Mouse (Mus musculus) CH12.LX (cell line): Measurements from ENCODE around the gene Mpv17l2.

ENCODE experiments used
- CHD2 ChIP-seq: IDR thresholded peaks from 2 replicates; pipeline ENCODE4 v1.6.1; 2011; ENCODE audit warnings: low read length, improper control_type of control experiment
- CTCF ChIP-seq, 2 experiments: IDR thresholded peaks in 1 of 2; conservative IDR thresholded peaks in 1 of 2; 2 replicates each; pipeline ENCODE4 v1.5.1; 2011 to 2012; ENCODE audit warnings: low read depth in 2 of 2, low read length in 2 of 2, improper control_type of control experiment in 1 of 2, inconsistent platforms in 1 of 2, mild to moderate bottlenecking in 1 of 2, moderate library complexity in 1 of 2
- E2F4 ChIP-seq: IDR thresholded peaks from 2 replicates; pipeline ENCODE4 v1.6.1; 2011; ENCODE audit warnings: low read depth, low read length, improper control_type of control experiment; ENCODE audit not compliant: insufficient replicate concordance
- EP300 ChIP-seq: IDR thresholded peaks from 2 replicates; pipeline ENCODE4 v1.6.1; 2011; ENCODE audit warnings: low read length, improper control_type of control experiment
- KAT2A ChIP-seq: IDR thresholded peaks from 2 replicates; pipeline ENCODE4 v1.6.1; 2012; ENCODE audit warnings: low read length, improper control_type of control experiment, inconsistent platforms; ENCODE audit not compliant: insufficient replicate concordance
- MAFK ChIP-seq: IDR thresholded peaks from 2 replicates; pipeline ENCODE4 v1.6.1; 2011; ENCODE audit warnings: low read length, improper control_type of control experiment; ENCODE audit not compliant: insufficient replicate concordance
- MAZ ChIP-seq: IDR thresholded peaks from 2 replicates; pipeline ENCODE4 v1.6.1; 2012; ENCODE audit warnings: low read depth, mild to moderate bottlenecking, inconsistent platforms, low read length, improper control_type of control experiment, moderate library complexity
- POLR2A ChIP-seq: IDR thresholded peaks from 2 replicates; pipeline ENCODE4 v1.6.1; 2011; ENCODE audit warnings: low read depth, mild to moderate bottlenecking, improper control_type of control experiment, low read length
- TBP ChIP-seq: conservative IDR thresholded peaks from 2 replicates; pipeline ENCODE4 v1.6.1; 2011; ENCODE audit warnings: low read depth, low read length, improper control_type of control experiment
- TCF12 ChIP-seq: IDR thresholded peaks from 2 replicates; pipeline ENCODE4 v1.6.1; 2014; ENCODE audit warnings: low read depth, mild to moderate bottlenecking, inconsistent platforms, low read length, improper control_type of control experiment
- UBTF ChIP-seq: IDR thresholded peaks from 2 replicates; pipeline ENCODE4 v1.6.1; 2012; ENCODE audit warnings: low read depth, mild to moderate bottlenecking, inconsistent platforms, low read length, improper control_type of control experiment, moderate library complexity
- USF1 ChIP-seq: IDR thresholded peaks from 2 replicates; pipeline ENCODE4 v1.6.1; 2014; ENCODE audit warnings: low read depth, mild to moderate bottlenecking, inconsistent platforms, low read length, improper control_type of control experiment
- ZC3H11A ChIP-seq: IDR thresholded peaks from 2 replicates; pipeline ENCODE4 v1.6.1; 2012; ENCODE audit warnings: low read depth, mild to moderate bottlenecking, inconsistent platforms, low read length, improper control_type of control experiment

DNA sequence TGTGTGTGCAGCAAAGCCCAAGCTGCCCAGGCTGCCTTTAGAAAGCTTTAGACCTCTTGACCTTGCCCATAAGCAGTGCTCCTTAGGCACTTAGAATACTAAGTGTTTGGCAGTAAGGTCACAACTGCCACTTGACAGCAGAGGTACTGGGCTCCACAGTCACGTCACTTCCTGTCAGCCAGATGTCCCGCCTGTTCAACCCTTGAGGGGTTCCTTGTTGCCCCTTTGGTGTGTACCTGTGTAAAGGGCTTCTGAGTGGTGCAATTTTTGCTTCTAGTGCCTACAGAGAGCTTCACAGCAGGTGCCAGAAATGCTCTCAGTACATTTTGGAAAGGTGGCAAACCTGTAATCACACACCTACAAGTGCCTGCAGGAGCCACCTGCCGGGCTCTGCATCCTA lies 22.5 kb downstream of the Mpv17l2 start:
- no peak for TF ChIP-seq POLR2A
- no peak for TF ChIP-seq CTCF (conservative IDR thresholded peaks at IDR 0.05 in 1 of 2, IDR thresholded peaks at IDR 0.05 in 1 of 2; ENCODE audit: low read depth in 2 of 2, low read length in 2 of 2)
- TF ChIP-seq MAZ: no peak
- no peak for TF ChIP-seq EP300
- no peak for TF ChIP-seq USF1
- no peak for TF ChIP-seq MAFK
- TF ChIP-seq E2F4: no peak
- TF ChIP-seq CHD2: no peak
- no peak for TF ChIP-seq TCF12
- TF ChIP-seq ZC3H11A: no peak
- TF ChIP-seq KAT2A: no peak
- TF ChIP-seq TBP: no peak
- no peak for TF ChIP-seq UBTF
